Mouse (Mus musculus): ENCODE data around the gene Ear1. TPM values are rescaled to one million over a fixed set of nuclear protein-coding genes. Genes with fewer than 3 reads are reported as not detected.
A peak's percentile ranks its signal among the peaks of the same experiment; 100 is the strongest.
"Not testable (repeated sequence)": the region's sequence is repeated elsewhere in the genome, so short reads cannot be mapped to it uniquely, and the experiment has no call there.

The Ear1 gene
- total and polyA plus RNA-seq, 3 experiments, result not detected

DNA sequence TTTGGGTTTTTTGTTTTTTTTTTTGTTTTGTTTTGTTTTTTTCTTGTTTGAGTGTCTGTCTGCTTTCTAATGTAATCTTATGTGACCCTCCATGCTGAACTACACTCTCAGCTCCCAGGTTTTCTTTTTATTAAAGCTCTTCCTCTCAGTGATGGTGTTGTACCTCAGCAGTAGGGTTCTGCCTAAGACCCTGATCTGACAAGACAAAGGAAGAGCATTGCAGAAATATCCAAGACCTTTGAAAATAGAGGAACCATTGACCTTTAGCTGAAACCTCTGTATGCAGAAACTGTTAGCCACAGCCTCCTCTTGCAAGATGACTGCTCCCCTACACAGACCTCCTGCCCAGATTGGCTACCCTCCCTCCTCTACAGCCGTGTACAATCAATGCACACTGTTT is 10.9 kb upstream of the Ear1 start:
- H3K4me1 ChIP-seq (ENCODE audit: control insufficient read depth in 1 of 2, insufficient read depth in 2 of 2, low read length in 2 of 2); DNase-seq (ENCODE audit: low read depth, low spot score); H3K36me3 ChIP-seq (ENCODE audit: control insufficient read depth in 1 of 2, insufficient read depth in 2 of 2, low read length in 2 of 2); H3K27me3 ChIP-seq (ENCODE audit: control insufficient read depth in 1 of 2, insufficient read depth in 2 of 2, low read length in 2 of 2); H3K9me3 ChIP-seq (replicated peaks; ENCODE audit: insufficient read depth, low read length); H3K4me3 ChIP-seq (ENCODE audit: control insufficient read depth in 1 of 2, insufficient read depth in 1 of 2, low read depth in 2 of 2, low read length in 2 of 2); H3K9ac ChIP-seq (ENCODE audit: control insufficient read depth, low read depth, low read length, poor library complexity, severe bottlenecking); H3K79me2 ChIP-seq (ENCODE audit: control insufficient read depth, insufficient read depth, low read length, poor library complexity); H3K27ac ChIP-seq (ENCODE audit: control insufficient read depth, low read depth, low read length): not testable (repeated sequence)

DNA sequence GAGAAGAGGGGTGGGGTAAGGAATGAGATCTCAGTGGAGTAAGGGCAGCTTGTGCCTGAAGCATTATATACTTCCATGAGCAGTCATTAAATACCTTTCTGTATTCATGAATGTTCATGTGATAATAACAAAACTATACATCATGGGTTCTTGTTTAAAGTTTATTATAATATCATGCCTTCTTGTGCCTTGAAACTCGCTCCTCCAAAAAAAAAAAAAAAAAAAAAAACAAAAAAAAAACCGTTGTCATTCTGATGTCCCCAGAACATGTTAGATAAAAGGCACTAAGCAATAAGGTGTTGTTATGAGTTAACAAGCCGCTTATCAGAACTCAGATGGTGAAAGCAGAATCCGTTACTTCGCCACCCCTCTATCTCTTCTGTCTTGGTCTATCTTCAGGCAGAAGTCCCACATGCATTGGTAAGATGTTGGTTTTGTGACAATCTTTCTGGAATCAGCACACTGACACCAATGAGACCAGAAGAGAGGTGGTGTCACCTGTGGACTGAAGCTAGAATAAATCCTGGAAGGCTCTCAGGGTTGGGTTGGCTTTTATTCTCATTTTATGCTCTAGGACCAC is 4.7 kb upstream of the Ear1 start:
- TF ChIP-seq ETS1 (IDR thresholded peaks at IDR 0.05; ENCODE audit: low read depth, low read length) (peak; percentile 69), GATA1 (IDR thresholded peaks at IDR 0.05; ENCODE audit: low read depth, low read length) (peak; percentile 87), ZNF384 (IDR thresholded peaks at IDR 0.05; ENCODE audit: low read depth, low read length) (peak; percentile 91), MYB (IDR thresholded peaks at IDR 0.05; ENCODE audit: low read depth, low read length) (peak; percentile 85), EP300 (IDR thresholded peaks at IDR 0.05; ENCODE audit: low read depth in 1 of 2, low read length in 2 of 2) (peak; percentile 79 to 91), JUND (IDR thresholded peaks at IDR 0.05; ENCODE audit: low read depth, low read length) (0 out of 2 replicates have a peak, but pooled peaks have one; percentile 40), TCF12 (IDR thresholded peaks at IDR 0.05; ENCODE audit: low read depth, low read length) (peak; percentile 88), TAL1 (IDR thresholded peaks at IDR 0.05; ENCODE audit: low read length) (peak; percentile 39), SIN3A (IDR thresholded peaks at IDR 0.05; ENCODE audit: low read length) (peak; percentile 58)
- peak; percentile 53 for DNase-seq (ENCODE audit: low read depth, low spot score)
- not testable (repeated sequence) for H3K79me2 ChIP-seq (ENCODE audit: control insufficient read depth, insufficient read depth, low read length, poor library complexity); H3K9me3 ChIP-seq (replicated peaks; ENCODE audit: insufficient read depth, low read length); H3K9ac ChIP-seq (ENCODE audit: control insufficient read depth, low read depth, low read length, poor library complexity, severe bottlenecking); H3K4me3 ChIP-seq (ENCODE audit: control insufficient read depth in 1 of 2, insufficient read depth in 1 of 2, low read depth in 2 of 2, low read length in 2 of 2); H3K27me3 ChIP-seq (ENCODE audit: control insufficient read depth in 1 of 2, insufficient read depth in 2 of 2, low read length in 2 of 2); H3K36me3 ChIP-seq (ENCODE audit: control insufficient read depth in 1 of 2, insufficient read depth in 2 of 2, low read length in 2 of 2)
- Histone ChIP-seq H3K4me1 (ENCODE audit: control insufficient read depth in 1 of 2, insufficient read depth in 2 of 2, low read length in 2 of 2) (peaks cover 4 to 13% of the 10 kb centered on the region in 2 experiments; a peak in 3 of 4 replicates), H3K27ac (ENCODE audit: control insufficient read depth, low read depth, low read length) (peak overlapping the region; percentile 80)

DNA sequence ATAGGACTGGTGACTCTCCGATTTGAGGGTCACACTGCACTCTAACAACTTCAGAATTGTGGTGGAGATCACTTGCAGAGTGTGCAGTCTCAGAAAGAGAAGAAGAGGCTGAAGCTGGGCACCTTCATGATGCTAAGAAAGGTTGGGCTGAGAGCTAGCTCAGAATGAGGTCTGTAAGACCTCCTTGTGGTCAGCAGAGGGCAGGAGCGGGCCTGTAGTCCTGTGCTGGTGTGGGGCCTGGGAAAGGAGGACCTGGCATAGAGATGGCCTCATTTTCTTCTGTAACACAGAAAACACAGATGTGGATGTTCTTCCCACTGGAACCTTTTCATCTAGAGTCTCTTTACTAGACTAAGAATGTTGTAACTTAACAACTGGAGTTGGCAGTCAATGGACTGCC is 2.5 kb upstream of the Ear1 start:
- DNase-seq (ENCODE audit: low read depth, low spot score); H3K27ac ChIP-seq (ENCODE audit: control insufficient read depth, low read depth, low read length); H3K79me2 ChIP-seq (ENCODE audit: control insufficient read depth, insufficient read depth, low read length, poor library complexity); H3K27me3 ChIP-seq (ENCODE audit: control insufficient read depth in 1 of 2, insufficient read depth in 2 of 2, low read length in 2 of 2); H3K9me3 ChIP-seq (replicated peaks; ENCODE audit: insufficient read depth, low read length); H3K9ac ChIP-seq (ENCODE audit: control insufficient read depth, low read depth, low read length, poor library complexity, severe bottlenecking); H3K4me3 ChIP-seq (ENCODE audit: control insufficient read depth in 1 of 2, insufficient read depth in 1 of 2, low read depth in 2 of 2, low read length in 2 of 2); H3K36me3 ChIP-seq (ENCODE audit: control insufficient read depth in 1 of 2, insufficient read depth in 2 of 2, low read length in 2 of 2): not testable (repeated sequence)
- H3K4me1 ChIP-seq (ENCODE audit: control insufficient read depth in 1 of 2, insufficient read depth in 2 of 2, low read length in 2 of 2), result peaks cover 4 to 13% of the 10 kb centered on the region in 2 experiments; a peak in 3 of 4 replicates

DNA sequence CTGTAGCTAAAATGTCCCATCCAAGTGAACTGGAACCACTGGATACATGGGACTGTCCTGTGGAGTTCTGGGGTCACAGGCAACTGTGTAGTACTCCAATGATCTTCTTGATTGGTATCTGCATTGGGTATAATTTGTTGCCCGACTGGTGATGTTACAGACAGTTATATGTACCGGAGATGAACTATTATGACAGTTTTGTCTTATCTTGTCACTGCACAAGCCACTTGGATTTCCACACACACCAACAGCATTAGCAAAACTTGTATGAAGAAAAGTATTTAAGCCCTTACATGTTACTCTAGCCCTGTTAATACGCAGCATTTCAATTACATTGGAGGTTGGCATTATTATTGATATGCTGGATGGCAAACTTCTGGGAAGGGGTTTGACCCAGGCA is 455 bp downstream of the Ear1 start:
- not testable (repeated sequence) for H3K9ac ChIP-seq (ENCODE audit: control insufficient read depth, low read depth, low read length, poor library complexity, severe bottlenecking); H3K36me3 ChIP-seq (ENCODE audit: control insufficient read depth in 1 of 2, insufficient read depth in 2 of 2, low read length in 2 of 2); H3K27me3 ChIP-seq (ENCODE audit: control insufficient read depth in 1 of 2, insufficient read depth in 2 of 2, low read length in 2 of 2); H3K79me2 ChIP-seq (ENCODE audit: control insufficient read depth, insufficient read depth, low read length, poor library complexity); H3K4me3 ChIP-seq (ENCODE audit: control insufficient read depth in 1 of 2, insufficient read depth in 1 of 2, low read depth in 2 of 2, low read length in 2 of 2); H3K4me1 ChIP-seq (ENCODE audit: control insufficient read depth in 1 of 2, insufficient read depth in 2 of 2, low read length in 2 of 2); H3K9me3 ChIP-seq (replicated peaks; ENCODE audit: insufficient read depth, low read length)
- peak; percentile 48 for DNase-seq (ENCODE audit: low read depth, low spot score)
- TF ChIP-seq MYB (IDR thresholded peaks at IDR 0.05; ENCODE audit: low read depth, low read length), result peak; percentile 37; the same call in 1 of the 2 replicates
- peak; percentile 13 to 68; a peak in 2 of 4 replicates for TF ChIP-seq EP300 (IDR thresholded peaks at IDR 0.05; ENCODE audit: low read depth in 1 of 2, low read length in 2 of 2)
- TF ChIP-seq ETS1 (IDR thresholded peaks at IDR 0.05; ENCODE audit: low read depth, low read length), result peak; percentile 26; the same call in 1 of the 2 replicates
- peak; percentile 54 for TF ChIP-seq GATA1 (IDR thresholded peaks at IDR 0.05; ENCODE audit: low read depth, low read length)
- peak; percentile 7; the same call in 1 of the 2 replicates for TF ChIP-seq TAL1 (IDR thresholded peaks at IDR 0.05; ENCODE audit: low read length)
- H3K27ac ChIP-seq (ENCODE audit: control insufficient read depth, low read depth, low read length), result peak overlapping the region; percentile 63
